Mouse (Mus musculus) right cerebral cortex, postnatal 25 days (tissue): ENCODE data around the gene Lcn5.
"Not testable (repeated sequence)": the region's sequence is repeated elsewhere in the genome, so short reads cannot be mapped to it uniquely, and the experiment has no call there.

ENCODE experiments used
- DNase-seq: peaks from one replicate; pipeline ENCODE4 v3.0.0; 2022

The Lcn5 gene

GRCm38 (mm10) chr2:25682426-25682825 lies 24.7 kb downstream of the Lcn5 start, which contains the start of gene Lcn10:
Gene Lcn10, plus strand, starts transcription at chr2:25682726.
- DNase-seq, result no peak

- DNase-seq, result no peak
Observed at GRCm38 (mm10) chr2:25686941-25687340, 29.2 kb downstream of the Lcn5 start.

- peak; percentile 25 for DNase-seq
Observed at GRCm38 (mm10) chr2:25694605-25695004, 36.9 kb downstream of the Lcn5 start.

- no peak for DNase-seq
Observed at GRCm38 (mm10) chr2:25696951-25697350, 39.2 kb downstream of the Lcn5 start.

- no peak for DNase-seq
Observed at GRCm38 (mm10) chr2:25698696-25699095, 40.9 kb downstream of the Lcn5 start.

- not testable (repeated sequence) for DNase-seq
Observed at GRCm38 (mm10) chr2:25699743-25700142, 42.0 kb downstream of the Lcn5 start, which contains the start of gene Obp2a. Gene Obp2a, plus strand, starts transcription at chr2:25700043.

- no peak for DNase-seq
Observed at GRCm38 (mm10) chr2:25701001-25701400, 43.2 kb downstream of the Lcn5 start.

GRCm38 (mm10) chr2:25703706-25704105 lies 46.0 kb downstream of the Lcn5 start:
- no peak for DNase-seq

GRCm38 (mm10) chr2:25706643-25707481 lies 49.1 kb downstream of the Lcn5 start, which contains the start of gene Bmyc:
Gene Bmyc, plus strand, starts transcription at chr2:25706739.
- DNase-seq, result peak; percentile 92

- DNase-seq, result no peak
Observed at GRCm38 (mm10) chr2:25708121-25708520, 50.4 kb downstream of the Lcn5 start.

- not testable (repeated sequence) for DNase-seq
Observed at GRCm38 (mm10) chr2:25709056-25709455, 51.3 kb downstream of the Lcn5 start.

- not testable (repeated sequence) for DNase-seq
Observed at GRCm38 (mm10) chr2:25709791-25710190, 52.0 kb downstream of the Lcn5 start.
